Mouse (Mus musculus): ENCODE results near the gene Prr11.
"Not testable (repeated sequence)": the region's sequence is repeated elsewhere in the genome, so short reads cannot be mapped to it uniquely, and the experiment has no call there.

Gene Prr11

DNA sequence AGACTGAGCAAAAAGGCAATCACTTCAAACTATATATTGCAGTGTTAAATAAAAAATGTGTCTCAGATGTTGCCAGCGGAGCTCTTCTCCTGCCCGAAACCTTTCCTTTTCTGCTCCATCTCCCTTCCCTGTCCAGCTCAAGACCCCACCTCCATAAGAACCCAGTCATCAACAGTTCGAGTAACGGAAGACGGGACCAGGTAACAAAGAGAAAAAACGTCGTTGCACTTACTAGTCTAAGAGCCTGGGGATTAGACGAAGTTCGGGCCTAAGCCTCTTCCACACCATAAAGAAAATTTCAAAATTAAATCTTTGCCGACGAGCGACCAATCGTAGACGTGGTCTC is at the start of gene Prr11:
Prr11 (minus strand) TSS at position 300 of the 346 bp plus-strand sequence.
- DNase-seq, result no peak

DNA sequence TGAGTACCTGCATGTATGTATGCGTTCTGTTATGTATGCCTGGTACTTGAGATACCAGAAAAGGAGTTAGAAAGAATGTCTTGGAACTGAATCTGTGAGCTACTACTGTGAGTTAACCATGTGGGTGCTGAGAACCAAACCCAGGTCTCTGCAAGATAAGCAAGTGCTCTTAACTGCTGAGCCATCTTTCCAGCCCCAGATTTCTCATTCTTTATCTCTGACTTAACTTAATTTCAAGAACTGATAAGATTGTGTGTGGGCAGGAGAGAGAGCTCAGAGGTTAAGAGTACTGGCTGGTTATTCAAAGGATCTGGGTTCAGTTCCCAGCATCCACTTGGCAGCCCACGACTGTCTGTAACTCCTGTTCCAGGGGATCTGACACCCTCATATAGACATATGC is 49.5 kb upstream of the Prr11 start:
- DNase-seq, result no peak

- no peak for DNase-seq
Observed at GRCm38 (mm10) chr11:87136233-87136632, 27.7 kb upstream of the Prr11 start.

GRCm38 (mm10) chr11:87126824-87127816 is 18.6 kb upstream of the Prr11 start, which contains the start of gene Trim37:
Trim37 (plus strand) TSS chr11:87127077.
- DNase-seq, result peak; percentile 88 to 89

DNA sequence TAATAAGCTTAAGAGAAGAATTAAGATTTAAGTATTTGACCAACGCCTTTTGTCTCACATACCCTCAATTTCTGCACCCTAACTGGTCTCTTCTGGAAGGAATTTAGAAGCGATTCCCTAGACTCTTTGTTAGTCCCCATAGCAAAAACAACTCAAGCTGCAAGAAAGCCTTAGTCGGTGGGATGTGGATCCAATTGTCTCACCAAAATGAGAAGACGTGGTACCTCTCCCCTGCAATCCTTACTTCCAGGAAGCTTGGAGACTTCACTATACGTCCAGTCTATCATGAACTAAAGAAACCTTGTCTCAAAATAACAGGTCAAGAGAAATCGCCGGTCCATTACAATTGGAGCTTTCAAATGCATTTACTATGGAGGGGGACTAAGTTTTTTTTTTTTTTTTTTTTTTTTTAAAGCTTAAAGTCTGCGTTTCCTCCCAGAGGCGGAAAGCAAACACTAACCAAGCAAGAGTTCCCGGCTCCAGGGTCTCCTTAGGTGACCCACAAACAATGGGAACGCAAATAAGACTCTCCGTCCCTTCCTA is 17.8 kb upstream of the Prr11 start:
- DNase-seq, result peak in 1 of 2 experiments; percentile 17

DNA sequence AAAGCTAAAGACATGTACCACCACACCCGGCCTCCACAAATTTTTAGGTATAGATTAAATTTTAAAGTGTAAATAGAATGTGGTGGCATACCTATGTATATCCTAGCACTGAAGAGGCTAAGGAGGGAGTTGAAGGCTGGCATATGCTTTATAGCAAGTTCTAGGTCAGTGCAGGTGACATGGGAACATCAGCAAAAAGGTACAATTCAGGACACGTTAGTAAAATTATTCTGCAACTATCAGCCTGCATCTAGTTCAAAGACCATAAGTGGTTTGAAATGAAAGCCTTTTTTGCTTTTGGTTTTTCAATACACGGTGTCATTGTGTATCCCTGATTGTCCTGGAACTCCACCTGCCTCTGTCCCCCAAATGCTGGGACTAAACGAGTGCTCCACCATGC is 17.1 kb upstream of the Prr11 start:
- no peak for DNase-seq

- DNase-seq, result no peak
Observed at GRCm38 (mm10) chr11:87121864-87122263, 13.4 kb upstream of the Prr11 start.

DNA sequence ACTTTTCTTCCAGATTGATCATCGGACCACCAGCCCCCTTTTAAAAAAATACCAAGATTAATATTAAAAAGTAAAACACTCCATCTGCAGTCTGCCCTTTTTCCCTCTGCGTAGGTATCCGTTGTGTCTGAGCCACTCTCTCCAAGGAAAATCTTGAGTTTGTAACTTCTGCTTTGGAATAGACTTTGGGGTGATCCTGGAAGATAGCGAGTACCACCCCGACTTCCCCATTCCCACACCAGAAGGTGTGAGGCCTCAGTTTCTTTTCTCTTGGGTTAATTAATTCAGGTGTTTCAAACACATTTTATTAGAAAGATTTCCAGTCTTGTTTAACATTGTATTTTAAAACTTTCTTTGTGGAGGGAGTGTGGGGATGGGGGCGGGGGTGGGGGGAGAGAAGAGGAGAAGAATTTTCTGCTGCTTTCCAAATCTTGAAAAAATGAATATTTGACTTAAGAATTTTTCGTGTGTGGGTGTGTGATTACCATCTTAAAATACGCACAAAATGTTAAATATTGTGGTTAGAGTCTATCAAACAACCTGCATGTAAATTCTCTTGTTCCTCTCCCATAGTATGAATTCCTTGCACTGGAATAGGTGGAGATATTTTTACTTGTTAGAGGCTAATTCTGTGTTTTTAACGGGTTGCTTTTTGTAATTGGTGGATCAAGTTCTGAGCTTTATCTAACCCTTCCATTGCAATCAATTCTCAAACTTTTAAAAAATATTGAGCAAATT is 1.8 kb upstream of the Prr11 start:
- no peak for DNase-seq

DNA sequence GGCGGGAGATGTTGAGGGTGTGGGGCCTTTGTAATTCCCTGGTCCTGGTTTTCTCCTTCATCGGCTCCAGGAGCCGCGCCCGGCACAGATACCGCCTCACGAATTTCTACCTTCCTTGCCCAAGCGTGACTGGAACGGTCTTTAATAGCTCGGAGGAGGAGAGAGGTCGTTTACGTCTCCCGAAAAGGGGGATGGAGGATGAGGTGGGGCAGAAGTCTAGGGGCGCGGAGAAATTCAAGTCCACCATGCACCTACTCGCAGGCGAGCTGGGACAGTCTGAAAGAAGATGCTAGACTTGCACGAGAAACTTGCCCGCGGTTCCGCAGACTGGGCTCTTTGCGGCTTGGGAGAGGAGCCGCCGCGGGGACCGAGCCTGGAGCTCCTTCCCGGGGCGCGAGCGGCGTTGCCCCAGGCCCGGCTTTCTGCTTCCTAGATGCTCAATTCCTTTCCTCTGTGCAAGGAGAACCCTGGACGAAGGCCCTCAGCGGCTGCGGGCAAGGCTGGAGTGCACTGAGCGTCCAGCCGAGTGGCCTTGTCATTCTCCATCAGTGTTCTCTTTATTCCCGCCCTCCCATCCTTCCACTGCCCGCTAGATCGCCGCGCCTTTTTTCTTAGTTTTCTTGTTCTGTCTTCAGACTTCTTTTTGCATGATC is 1.1 kb upstream of the Prr11 start:
- peak; percentile 33 to 36 for DNase-seq

- DNase-seq, result peak; percentile 98
Observed at GRCm38 (mm10) chr11:87108755-87109518, 429 bp upstream of the Prr11 start, which contains the start of gene Ska2. Ska2 (plus strand) TSS chr11:87109234.

- DNase-seq, result no peak
Observed at GRCm38 (mm10) chr11:87087142-87087541, 21.4 kb downstream of the Prr11 start.

GRCm38 (mm10) chr11:87086290-87086984 is 22.1 kb downstream of the Prr11 start, which contains the start of gene Smg8:
Smg8 (minus strand) TSS chr11:87086774.
- peak; percentile 84 to 85 for DNase-seq

DNA sequence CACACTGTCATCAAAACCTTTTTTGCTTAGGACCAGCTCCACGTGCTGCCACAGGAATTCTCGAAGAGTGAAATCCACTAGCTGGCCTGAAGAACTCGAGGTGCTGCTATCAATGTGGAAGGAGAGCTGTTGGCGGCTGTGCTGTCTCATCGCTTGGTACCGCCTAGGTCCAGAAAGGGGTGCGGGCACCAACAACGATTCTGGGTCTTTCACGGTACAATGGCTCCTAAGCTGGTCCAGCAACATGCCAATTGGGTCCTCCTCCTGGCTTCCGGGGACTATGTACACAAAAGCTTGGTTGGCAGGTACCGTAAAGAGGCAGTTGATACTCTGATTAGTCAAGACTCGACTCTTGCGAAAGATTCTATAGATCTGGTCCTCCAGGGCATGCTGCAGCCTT is 23.0 kb downstream of the Prr11 start:
- DNase-seq, result no peak

GRCm38 (mm10) chr11:87083712-87084111 is 24.8 kb downstream of the Prr11 start:
- DNase-seq, result no peak

GRCm38 (mm10) chr11:87073866-87074440 is 34.6 kb downstream of the Prr11 start, which contains the start of gene Gdpd1:
Gdpd1 (minus strand) TSS chr11:87074062.
- DNase-seq, result peak; percentile 93 to 95

DNA sequence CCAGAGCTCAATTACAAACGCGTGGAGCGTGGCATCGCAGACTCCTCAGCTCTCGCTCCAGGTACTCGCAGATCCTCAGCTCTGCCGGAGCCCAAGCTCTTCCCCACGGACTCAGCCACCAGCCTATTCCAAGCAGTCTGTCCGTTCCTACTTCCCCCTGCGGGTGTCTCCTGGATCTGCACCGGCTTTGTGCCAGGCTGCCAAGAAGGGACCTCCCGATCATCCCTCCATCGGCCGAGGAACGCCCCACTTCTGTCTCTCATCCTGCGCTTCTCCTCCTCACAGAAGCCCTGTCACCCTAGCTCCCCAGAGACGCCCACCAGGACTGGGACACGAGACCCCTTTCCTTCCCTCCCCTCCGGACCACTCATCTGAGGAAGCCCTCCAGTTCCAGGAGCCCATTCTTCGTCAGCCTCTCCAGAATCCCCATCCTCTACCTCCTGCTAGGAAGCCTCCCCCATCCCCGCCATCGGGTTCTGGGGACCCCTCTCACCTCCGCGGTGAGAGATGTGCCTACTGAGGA is 35.1 kb downstream of the Prr11 start:
- peak; percentile 79 to 80 for DNase-seq

DNA sequence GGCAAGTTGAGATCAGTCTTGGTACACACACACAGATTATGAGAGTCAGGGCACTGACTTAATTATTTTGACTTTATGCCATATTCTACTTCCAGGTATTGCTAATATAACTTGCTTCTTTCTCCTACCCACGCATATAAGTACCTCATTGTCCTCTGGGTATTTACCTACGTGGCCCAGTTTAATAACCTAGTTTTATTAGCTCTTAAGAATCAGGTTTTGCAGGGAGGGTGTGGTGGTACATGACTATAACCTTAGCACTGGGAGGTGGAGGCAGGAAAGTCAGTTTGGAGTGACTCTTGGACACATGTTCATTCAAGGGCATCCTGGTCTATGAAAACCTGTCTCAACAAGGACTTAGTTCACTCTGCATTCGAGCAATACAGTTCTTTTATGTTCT is 46.4 kb downstream of the Prr11 start:
- DNase-seq, result no peak

DNA sequence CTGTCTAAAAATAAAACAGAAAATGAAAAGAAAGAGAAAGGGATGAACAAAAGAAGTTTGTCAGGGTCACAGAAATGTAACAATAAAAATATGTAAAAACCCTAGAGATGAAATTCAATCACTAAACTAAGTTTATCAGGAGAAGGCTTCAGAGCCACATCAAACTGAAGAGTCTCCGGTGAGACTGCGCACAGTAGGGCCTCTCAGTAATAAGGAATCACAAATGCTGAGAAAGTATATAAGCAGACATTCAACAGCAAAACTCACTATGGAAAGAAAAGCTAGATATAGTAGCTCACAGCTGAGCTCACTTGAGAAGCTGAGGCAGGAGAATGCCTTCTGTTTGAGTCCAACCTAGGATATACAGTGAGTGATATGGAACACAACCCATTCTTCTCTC is 48.1 kb downstream of the Prr11 start:
- DNase-seq, result no peak

GRCm38 (mm10) chr11:87056286-87056685 is 52.2 kb downstream of the Prr11 start:
- no peak for DNase-seq

- not testable (repeated sequence) for DNase-seq
Observed at GRCm38 (mm10) chr11:87048900-87049299, 59.6 kb downstream of the Prr11 start.

- DNase-seq, result no peak
Observed at GRCm38 (mm10) chr11:87046968-87047367, 61.5 kb downstream of the Prr11 start.
